Mouse (Mus musculus) yolk sac, embryonic 10.5 days (tissue): ENCODE results near the gene Zc3h12d.

Experiments
- DNase-seq: peaks from one replicate; pipeline ENCODE4 v3.0.0-alpha.2; 2017; ENCODE audit warnings: low spot score

The Zc3h12d gene

DNA sequence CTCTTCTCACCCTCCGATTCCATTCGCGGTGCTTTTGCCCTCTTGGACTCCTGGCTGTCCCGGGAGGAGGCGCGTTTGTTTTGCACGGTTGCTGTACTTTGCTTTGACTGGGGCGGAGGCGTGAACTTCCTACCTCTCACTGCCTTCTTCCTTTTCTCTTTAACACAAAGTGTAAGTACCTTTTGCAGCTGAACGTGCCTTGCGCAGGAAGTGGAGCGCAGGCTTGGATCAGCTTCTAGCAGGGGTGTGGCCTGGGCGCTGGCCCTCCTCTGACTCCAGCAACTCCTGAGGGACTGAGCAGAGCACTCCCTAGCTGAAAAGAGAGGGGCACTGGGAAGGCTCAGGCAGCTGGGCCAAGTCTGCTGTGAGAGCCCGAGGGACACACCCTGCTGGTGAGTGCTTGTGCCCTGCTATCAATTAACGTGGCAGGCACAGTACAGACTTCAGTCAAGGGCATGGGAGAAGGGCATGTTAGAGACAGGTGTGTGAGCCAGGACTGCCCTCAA, at the start of gene Zc3h12d:
Gene Zc3h12d, plus strand, starts transcription at position 300 of the 506 bp plus-strand sequence.
- peak; percentile 82 for DNase-seq

DNA sequence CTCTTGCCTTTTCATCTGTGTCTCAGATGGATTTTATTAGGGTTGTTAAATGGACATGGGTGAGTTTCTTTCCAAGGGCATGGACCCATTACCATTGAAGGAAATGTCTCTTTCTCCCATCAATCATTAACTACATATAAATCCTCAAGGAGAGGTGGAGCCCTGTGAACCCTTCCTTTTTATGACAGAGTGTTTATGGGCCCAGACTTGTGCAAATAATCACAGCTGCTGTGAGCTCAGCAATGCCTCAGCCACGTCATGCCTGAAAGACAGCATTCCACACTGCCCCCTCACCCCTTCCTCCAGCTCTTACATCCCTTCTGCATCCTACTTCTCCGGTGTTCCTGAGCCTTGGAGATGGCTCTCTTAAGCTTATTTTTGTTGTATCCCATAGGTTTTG, 45.0 kb upstream of the Zc3h12d start:
- DNase-seq = peak; percentile 26

DNA sequence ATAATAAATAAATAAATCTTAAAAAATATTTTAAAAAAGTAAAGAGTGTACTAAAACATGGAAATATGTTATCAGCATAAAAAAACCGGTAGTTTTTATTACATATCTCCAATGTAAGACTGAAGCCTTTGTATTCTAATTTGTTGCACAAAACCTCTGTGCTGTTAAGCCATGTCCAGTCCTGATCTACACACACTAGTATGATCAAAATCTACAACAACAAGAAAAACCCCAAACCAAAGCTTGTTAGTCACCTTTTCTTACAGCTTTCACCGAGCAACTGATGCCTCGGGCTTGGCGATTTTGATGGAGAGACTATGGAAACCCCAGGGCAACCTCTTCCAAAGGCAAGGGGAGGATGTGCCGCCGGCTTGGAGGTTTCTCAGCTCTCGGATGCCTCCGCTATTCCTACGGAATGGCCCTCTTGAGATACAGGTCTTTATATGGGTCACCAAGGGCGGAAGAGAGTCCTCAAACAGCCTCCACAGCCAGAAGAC, 40.0 kb upstream of the Zc3h12d start:
- no peak for DNase-seq

DNA sequence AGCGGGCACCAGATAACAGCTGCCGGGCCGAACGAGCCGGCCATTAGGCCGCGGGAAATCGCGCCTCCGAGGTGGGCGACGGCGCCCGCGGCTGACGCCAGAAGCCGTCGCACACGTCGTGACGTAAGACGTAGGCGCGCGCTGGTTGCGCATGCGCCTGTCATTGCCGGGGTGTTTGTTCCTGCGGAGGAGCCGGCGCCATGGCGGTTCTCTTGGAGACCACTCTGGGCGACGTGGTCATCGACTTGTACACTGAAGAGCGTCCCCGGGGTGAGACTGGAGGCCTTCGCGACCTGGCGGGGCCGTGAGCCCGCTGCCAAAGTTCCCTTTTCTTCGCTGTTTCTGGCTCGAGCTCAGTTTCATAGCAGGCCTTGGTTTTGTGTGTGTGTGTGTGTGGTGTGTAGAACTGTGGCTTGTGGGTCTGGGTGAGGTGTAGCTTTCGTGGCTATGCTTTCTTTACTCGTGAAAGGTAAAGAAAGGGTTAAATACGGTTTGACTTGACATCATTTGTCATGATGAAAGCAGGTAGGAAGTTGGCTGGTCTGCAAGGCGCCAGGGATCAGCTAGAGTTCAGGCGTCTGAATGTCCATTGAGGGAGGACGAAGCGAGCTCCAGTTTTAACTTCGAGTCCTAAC, 39.4 kb upstream of the Zc3h12d start, which contains the start of the genes Ginm1 and Ppil4:
Gene Ginm1, minus strand, starts transcription at position 74 of the 635 bp plus-strand sequence.
Gene Ppil4, plus strand, starts transcription at position 141 of the 635 bp plus-strand sequence.
- DNase-seq = peak; percentile 87

DNA sequence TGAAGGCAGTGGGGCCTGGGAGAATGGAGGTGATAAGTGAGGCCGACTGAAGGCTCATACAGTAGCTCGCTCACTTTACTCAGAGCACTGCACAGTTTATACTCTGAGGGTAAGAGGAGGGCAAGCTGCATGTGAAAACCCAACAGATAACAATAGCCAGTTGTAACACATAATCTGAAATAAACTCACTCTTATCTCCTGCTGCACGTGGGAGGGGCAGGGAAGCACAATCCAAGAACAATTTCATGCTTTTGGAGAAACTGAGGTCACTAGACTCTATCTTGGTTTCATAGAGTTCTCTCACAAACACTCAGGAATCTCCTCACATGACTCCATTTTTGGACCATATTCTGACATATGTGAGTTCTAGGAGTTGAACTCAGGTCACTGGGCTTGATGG, 31.0 kb upstream of the Zc3h12d start:
- no peak for DNase-seq

DNA sequence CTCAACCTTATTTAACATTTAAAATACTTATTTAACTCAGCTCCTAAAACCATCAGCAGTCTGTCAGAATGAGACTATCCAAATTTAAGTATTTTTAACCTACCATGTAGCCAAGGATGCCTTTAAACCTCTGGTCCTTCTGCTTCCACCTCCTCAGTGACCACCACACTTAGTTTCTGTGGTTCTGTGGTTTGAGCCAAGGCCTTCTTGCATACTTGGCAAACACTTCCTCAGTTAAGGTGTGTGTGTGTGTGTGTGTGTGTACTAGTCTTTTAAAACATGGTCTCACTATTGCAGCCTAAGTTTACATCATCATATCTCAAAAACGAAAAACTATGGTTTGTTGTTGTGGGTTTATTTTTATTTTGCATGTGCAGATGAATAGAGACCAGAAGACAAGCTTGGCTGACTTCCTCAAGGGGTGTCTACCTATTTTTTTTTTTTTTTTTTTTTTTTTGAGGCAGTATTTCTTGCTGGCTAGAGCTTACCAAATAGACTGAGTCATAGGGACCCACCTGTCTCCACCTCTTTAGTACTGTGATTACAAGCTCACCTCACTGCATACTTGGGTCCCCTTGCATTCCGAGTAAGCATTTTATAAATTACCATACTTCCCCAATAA, 29.6 kb upstream of the Zc3h12d start:
- no peak for DNase-seq

DNA sequence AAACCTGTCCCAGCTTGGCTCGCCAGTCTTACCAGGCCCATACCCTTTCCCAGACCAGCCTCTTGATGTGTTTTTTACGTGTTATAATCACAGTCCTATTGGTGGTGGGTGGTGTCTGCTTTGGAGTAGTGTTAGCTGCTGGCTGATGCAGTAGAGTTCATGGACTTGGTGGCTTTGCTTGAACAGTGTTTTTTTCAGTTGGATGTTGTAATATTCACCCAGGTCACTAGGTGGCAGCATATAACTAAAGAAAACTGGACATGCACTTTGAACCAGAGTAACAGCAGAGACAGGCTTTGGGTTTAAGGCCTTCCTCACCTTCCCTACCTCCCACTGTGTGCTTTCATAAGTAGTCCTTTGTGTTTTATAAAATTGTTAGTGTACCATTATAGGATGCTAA, 22.3 kb upstream of the Zc3h12d start:
- peak; percentile 63 for DNase-seq

DNA sequence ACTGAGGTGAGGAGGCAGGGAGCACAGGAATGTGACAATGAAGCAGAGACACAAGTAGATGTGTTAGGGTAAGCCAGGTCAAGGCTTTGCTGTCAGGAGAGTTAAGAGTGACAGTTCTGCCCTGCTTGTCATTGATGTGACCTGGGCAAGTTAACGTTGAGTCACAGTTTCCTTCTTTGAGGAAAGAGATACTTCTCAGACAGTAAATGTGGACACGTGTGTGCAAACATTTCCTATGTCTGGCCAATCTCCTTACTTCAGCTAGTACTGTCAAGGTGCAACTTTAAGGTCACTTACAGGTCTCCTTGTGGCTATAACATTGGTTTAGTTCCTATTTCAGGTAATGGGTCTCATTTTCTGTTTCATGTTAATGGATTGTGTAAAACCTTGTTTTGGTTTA, 15.8 kb upstream of the Zc3h12d start:
- DNase-seq = no peak

DNA sequence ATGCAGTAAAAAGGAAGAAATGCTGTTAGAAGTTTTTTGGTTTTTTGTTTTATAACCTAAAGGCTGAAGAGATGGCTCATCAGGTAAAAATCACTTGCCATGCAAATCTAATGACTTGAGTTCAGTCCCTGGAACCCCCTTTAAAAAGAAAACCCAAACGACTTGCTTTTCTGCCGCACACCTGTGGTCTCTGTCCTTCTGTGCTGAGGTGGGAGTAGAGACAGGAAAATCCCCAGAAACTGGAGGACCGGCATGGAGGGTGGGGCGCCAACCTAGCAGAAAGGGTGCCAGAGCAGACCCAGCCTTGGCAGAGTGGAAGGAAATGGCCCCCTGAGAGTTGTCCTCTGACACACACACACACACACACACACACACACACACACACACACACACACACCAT, 13.6 kb upstream of the Zc3h12d start:
- no peak for DNase-seq

DNA sequence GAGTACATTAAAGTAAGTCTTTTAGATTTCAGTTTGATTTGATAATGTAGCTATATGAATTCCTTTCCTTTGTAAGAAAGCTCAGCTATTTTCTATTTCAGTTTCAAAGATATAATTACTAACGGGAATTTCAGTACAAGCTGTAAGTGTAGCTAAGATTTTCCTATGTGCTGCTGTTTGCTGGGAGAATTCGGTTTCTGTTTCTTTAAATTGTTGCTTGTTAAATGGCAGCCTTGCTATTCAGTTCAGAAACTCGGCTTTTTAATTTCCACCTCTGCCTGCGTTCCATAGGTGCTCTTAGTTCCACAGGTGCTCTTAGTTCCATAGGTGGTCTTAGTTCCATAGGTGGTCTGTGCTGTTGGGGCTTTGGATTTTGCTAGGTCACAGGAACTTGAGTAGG, 13.1 kb upstream of the Zc3h12d start:
- no peak for DNase-seq

DNA sequence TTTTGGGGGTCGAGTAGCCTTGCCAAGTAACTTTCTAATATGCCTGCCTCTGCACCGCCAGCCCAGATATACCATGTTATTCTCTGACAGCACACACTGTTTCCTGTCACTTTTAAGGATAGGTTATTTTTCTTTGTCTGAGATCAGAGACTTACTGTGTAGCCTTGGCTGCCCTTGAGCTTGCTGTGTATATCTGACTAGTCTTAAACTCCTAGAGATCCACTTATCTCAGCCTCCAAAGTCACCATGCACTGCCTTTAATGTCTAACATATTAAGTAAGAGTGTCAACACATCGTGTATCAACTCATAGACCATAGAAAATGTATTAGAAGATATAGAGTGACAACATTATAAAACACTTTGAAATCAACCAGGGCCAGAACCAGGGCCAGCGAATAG, 12.7 kb upstream of the Zc3h12d start:
- no peak for DNase-seq

DNA sequence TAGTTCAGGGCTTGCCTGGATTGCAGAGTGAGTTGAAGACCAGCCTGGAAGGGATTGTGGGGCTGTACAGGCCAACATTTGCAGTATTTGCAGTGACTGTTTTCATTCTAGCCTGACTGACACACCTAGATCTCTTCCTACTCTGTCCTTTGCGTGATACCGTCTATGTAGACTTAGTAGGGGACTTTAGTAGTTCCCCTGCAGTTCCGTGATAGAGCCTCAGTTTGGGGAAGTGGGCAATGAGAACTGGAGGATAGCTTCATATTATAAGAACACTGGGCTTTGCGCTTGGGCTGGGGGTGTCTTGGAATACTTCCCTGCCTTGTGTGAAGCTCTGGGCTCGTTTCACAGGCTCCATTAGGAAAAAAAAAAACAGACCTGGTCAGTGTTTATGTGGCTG, 12.1 kb upstream of the Zc3h12d start:
- no peak for DNase-seq

DNA sequence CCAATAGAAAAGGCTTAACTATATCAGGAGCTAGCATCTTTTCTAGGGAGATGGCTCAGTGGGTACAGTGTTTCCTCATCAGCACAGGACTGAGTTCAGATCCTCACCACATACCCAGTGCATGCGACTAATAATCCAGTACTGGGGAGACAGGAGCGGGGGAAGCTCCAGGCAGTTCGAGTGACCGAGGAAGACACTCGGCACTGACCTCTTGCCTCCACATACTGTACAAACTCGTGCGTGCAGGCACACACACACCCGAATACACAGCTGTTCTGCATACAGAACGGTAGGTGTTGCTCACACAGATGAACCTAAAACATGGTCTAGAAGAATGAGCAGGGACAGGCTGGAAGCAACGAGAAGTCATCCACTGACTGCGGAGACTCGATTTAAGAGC, 10.3 kb upstream of the Zc3h12d start:
- no peak for DNase-seq

DNA sequence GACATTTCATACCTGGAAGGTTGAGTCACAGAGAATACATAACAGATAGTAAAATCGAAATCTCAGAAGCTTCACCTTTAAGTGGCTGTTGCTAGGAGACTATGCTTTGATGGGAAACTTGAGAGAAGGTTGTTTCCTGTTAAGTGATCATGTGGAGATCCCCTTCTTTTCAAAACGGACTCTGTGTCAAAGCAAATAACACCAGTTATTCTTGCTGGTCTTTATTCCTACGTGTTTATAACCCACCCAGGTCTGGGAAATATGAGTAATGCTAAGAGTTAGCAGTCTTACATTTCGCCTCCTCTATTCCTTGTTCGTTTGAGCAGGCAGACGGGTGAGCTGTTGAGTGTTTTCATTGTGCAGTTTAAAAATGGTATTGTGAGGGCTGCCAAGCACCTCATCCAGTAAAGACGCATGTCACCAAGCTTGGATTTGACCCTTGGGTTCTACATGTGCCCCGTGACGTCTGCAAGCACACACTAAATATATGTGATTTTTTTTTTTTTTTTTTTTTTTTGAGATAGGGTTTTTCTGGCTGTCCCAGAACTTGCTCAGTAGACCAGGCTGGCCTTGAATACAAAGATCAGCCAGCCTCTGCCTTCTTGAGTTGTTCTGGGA, 7.5 kb upstream of the Zc3h12d start:
- DNase-seq = no peak

DNA sequence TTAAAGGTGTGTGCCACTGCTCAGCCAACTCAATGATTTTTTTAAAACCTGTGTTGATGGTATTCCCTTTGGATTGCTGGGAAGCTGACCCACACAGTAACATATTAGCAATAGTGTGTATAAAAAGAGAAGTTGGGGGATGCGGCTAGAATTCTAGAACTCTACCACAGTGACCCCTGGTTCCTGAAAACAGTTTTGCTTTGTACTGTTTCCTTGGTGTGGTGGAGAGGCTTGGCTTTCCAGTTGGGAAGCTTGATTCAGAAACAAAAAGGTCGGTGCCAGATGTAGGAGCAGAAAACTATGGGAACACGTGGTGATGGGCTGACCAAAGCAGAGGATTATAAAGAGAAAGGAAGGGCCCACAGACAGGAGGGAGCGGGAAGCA, 7.0 kb upstream of the Zc3h12d start:
- DNase-seq = no peak

DNA sequence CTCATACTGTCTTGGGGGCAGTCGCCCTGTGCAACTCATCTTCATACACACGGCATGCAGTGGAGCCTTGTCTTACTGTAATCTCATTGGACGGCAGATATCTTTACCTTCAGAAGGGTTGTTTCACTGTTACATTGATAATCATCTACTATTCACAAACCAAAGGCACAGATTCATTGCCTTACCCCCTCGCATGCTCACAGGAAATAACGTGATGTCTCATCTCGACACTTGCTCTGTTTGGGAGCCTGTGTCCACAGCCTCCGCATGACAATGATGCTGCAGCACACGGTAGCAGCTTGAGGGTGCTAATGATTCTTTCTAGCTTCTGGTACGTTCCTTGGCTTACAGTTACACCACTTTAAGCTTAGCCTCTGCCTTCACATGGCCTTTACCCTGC, 6.2 kb upstream of the Zc3h12d start:
- DNase-seq = no peak

DNA sequence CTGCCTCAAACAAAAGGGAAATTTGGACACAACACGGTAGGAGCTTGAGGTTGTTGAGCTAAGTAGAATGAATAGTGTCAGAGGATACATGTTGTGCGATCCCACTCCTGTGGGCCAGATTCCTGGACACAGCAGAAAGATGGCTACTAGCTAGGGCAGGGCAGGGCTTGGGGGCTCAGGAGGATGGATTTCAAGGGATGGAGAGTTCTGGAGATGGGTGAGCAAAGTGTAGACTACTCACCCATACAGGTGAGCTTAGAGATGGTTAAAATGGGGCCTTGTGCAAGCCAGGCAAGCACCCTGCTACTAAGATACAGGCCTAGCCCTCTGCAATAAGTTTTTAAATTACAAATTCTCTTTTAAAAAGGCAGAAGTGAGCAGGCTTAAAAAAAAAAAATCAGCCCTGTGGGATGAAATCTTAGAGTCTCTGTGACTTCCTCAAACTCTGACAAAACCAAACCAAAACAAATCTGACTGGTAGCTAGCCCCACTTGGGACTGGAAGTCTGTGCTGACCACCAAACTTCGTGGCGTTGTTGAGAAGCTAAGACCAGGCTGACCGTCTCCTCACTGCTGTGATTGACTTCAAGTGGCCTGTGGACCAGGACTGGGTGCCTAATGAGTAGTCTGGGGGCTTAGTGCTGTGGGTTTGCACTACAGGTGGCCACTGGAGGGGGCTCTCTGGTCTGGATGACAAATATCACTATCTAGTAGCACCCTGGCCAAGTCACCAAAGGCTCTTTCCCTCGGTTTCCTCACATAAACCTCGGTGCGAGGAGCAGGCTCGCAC, 1.3 kb downstream of the Zc3h12d start:
- DNase-seq = no peak

DNA sequence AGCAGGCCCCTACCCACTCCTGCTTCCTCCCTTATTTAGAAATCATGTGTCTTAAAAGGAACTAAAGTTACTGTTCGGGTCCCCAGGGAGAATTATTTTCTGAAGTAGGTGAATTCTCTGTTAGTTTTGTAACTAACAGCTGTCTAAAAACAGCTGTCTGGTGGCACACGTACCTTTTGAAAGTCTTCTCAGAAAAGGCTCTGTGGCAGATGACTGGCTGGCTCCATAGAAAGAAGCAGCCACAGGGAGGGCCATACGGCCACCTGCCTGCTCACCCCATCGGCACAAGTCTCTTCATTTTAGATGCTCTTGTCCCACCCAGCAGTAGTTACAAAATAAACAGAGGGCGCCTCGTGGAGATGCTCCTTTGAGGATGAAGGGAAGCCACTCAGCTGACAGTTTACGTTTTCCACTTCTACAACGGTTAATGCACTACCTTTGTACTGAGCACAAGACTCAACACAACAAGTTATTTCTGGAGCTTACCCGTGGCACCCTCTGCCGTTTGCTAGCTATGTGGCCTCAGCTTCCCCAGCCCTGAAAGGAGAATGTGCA, 2.5 kb downstream of the Zc3h12d start:
- DNase-seq = no peak

DNA sequence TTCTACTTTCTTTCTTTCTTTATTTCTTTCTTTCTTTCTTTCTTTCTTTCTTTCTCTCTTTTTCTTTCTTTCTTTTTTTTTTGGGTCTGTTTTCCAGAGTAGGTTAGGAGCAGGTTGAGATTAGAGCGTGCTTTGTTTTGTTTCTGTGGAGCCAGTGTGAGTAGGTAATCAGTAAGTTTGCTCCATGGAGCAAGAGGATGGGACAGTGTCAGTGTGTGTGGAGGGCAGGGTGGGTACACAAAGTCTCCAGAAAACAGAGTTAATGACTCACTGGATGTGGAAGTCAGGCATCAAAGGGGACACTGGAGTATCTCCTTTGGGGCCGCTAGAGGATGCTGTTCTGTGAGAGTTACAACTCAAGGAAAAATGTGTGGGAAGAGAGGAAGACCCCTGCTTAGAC, 4.6 kb downstream of the Zc3h12d start:
- peak; percentile 18 for DNase-seq

DNA sequence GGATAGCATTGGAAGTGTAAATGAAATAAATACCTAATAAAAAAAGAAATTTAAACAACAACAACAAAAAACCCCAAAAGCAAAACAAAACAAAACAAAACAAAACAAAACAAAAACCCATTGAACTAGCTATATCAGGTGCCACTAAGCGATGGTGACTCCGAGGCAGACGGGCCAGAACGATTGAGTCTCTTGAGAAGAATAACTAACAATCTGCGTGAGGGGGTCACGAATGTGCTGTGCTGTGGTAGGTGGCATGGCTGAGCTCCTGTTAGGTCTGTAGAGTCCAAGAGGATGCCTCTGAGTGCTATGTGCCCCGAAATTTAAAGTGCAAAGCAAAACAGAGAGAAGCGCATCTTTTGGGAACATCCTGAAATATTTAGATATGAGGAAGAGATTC, 5.2 kb downstream of the Zc3h12d start:
- no peak for DNase-seq

DNA sequence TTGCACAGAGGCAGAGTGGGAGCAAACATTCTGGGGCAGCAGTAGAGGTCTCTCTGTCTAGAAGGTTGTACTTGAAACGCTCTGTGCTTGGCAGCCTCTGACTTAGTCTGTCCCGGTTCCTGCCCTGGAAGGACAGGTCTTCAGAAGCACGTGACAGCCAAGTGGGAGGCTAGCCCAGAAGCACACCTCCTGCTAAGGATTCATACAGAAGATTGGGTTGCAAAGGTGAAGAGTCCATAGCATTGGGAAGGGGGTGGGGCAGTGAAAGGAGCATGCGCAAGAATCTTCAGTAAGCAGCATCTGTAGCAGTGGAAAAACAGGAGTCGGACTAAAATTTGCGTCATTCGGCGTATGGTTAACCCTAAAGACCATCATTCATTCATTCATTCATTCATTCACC, 5.8 kb downstream of the Zc3h12d start:
- peak; percentile 23 for DNase-seq

DNA sequence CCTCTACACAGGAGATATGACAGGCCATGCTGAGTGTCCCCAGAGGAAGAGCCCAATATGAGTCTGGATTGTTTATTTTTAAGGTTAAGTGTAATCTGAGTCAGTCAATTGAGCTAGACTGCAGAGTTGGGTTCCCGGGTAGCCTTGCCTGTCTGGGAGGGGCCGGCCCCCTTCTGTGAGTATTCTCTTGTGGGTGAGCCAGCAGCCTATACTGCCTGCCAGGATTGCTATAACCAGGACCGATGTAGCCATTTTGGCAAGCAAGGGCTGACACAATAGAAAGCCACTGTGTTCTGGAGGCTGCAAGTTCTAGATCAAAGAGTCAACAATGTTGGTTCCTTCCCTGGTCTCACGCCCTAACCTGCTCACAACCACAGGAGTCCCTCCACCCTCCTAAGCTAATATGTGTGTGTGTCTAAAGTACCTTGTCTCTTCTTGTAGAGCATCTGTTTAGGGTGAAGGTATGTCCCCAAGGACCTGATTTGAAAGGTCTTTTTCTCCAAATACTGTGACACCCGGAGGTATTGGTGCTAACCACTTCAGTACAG, 6.7 kb downstream of the Zc3h12d start:
- DNase-seq = no peak
